Mouse (Mus musculus): ENCODE measurements at regions not wholly inside any gene's neighbourhood (a gene's known extent, or its start where the extent isn't known, plus 50 kb on each side); places are given as distances from the start of the nearest gene placed in this dataset.
A peak's percentile ranks its signal among the peaks of the same experiment; 100 is the strongest.
"Not testable (repeated sequence)": the region's sequence is repeated elsewhere in the genome, so short reads cannot be mapped to it uniquely, and the experiment has no call there.

DNA sequence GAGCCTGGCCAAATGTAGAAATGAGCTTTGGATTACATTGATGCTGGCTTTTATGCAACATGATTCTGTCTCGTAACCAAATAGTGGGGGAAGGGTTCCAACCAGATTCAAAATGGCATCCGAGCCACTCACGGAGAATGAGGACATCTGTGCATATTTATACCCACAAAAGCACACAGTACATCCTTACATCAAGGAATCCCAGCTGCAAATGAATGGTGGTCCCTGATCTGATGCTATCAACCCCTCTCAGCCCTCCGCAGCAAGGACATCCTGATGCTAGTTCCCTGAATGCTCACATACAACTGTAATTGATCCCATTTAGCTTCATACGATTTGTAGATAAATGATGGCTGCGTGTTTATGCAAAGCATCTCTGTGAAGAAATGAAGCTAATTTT lies 215.9 kb downstream of the Samd5 start:
- DNase-seq, result no peak

DNA sequence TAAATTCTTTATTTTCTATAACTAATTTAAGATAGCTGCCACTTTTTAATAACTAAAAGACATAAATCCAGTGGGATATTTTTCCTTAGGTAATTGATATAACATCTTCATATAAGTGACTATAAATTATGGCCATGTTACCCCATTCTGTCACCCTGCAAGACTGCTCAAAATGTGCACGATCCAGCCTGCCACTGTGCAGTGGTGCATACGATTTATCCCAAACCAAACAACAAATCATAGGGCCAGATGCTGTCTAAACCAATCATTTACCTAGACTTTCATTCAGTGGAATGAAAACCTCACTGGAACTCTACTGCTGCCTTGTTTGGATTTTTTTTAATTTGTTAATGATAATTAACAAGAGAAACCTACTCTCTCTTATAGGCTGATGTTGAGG lies 216.5 kb downstream of the Samd5 start:
- no peak for DNase-seq

DNA sequence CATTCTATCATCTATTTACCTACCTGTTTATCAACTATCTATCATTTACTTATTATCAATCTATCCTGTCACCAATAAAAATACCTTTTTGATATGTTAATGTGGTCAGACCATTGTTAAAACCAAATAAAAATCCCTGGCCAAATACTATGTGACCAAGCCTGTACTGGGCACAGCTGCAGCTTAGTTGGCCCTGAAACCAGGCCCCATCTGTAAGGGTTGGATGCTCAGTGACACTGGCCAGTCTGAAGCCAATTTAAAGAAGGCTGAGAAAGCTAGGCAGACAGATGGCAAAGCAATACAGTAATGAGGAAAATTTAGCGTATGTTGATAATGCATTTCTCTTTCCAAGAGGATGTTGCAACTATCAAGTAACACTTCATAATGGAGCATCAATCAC lies 217.8 kb downstream of the Samd5 start:
- DNase-seq, result no peak

DNA sequence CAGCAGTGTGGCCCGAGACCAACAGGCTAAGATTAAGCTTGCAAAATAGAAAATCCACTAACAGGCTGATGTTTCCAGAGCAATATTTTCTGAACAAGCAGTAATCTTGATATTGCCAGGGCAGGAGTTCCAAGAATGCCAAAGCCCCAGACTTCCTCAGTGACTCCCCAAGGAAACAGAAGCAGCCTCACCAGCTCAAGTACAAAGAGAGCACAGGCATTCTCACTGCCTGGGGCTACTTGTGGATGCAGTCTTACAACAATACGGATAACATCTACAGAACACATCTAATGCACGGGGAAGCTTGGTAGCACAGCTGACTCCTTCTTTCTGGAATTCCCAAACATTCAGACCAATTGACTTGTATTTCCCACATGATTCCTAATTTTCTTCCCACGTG lies 235.9 kb downstream of the Samd5 start:
- peak; percentile 29 for DNase-seq

DNA sequence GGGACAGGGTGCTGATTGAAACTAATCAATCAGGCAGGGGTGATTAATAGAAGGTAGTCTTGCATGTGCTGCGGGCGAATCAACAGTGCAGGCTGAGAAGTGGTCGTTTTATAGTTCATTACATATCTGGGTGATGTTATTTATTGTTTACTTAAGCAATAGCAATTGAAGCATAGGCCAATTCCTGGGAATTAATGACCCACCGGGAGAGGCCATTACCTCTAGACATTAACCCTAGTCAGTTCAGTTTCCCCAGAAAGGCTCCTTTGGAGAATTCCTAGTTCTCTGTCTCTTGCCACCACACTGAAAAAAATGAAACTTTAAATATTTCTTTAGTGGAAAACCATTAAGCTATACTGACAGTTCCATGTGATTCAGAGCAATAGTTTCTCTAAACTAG lies 236.6 kb downstream of the Samd5 start:
- DNase-seq, result peak; percentile 43

DNA sequence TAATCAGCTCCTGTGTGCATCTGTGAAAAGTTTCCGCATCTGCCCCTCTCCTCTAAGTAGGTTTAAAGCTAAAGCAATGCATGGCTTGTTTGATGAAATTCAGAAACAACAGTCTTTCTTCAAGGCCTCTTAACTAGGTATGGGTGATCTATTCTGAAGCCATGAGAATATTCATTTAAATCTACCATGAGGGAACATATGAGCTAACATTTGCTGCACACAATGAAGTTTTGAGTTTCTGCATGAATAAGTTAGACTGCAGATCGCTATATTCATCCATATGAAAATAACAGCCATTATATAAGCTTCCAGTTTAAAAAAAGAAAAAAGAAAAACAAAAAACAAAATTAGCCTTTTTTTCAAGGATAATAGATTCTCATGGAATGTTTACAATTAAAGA lies 245.9 kb downstream of the Samd5 start:
- DNase-seq, result no peak

DNA sequence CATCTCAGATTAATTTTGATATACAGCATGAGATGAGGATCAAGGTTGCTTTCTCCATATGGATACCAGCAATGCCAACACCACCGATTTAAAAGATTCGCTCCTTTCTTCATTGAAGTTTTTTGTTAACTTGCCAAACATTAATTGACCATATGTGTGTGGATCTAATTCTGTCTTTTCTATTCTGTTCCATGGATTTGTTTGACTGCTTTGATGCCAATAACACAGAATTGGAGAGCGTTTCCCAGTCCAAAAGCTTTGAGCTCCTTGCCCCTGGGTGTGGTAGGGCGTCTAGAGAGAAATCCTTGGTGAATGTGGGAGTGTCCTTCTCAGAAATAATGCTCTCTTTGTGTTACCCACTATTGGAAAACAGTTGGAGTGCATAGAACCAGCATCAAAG lies 254.3 kb downstream of the Samd5 start:
- no peak for DNase-seq

DNA sequence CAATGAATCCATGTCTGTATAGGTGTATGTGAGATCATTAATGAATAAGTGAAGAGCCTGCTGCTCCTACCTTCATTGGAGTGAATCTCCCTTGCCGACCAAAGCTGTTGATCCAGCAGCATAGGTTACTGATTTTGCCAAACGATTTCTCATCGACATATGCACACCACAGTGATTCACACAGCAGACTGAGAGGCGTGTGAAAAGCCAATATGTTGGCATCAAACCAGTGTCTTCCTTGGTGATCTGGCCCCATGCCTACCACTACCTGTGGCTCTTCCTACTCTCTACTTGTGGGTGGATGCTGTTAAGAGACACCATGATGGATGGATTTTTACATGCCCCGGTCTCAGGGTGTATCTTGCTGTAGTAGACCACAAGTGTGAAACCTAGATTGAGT lies 258.3 kb downstream of the Samd5 start:
- no peak for DNase-seq

DNA sequence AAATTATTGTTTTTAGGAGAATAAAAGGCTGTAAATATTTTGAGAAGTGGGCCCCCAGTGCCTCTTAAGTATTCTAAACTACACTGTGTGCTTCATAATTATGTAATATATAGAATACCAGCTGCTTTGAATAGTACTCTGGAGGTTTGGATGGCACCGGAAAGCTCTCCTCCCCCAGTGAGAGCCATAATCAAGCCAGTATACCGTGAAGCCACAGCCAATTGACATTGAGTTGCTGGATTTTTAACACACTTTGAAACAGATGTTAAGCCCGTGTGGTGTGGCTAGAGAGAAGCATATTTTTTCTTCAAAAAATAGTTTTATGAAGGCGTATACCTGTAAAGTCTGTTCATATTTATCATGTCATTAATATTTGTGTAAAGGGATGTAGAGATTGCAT lies 268.9 kb downstream of the Samd5 start:
- no peak for DNase-seq

DNA sequence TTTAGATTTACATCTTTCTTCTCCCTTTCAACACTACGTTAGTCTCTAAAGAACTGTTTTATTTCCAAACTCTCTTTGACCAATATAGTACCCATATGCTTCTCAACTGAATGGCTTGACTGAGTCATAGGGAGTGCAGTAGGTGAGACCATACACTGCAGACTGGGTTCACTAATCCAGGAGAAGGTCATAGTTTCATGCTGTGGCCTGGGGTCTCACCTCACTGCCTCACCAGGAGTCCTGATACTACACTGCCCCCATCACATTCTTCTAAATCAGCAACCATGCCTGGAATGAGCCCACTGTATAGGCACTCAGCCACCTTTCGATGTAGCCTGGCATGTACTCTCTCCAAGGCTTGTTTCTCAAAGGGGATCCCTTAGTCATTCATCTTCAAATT lies 269.6 kb downstream of the Samd5 start:
- no peak for DNase-seq

DNA sequence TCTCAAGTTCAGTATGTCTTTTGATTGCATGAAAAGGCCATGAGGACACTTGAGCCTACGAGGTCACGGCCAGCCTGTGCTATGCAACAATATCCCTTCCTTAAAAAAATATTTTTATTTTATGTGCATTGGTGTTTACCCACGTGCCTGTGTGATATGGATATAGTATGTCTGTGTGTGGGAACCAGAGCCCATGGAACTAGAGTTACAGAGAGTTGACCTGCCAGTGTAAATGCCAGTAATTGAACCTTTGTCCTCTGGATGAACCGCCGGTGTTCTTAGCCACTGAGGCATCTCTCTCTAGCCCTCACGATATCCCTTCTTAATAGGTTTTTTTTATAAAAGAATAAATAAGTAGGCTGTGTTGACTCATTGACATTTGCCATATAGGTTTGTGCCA lies 270.0 kb downstream of the Samd5 start:
- DNase-seq, result no peak

DNA sequence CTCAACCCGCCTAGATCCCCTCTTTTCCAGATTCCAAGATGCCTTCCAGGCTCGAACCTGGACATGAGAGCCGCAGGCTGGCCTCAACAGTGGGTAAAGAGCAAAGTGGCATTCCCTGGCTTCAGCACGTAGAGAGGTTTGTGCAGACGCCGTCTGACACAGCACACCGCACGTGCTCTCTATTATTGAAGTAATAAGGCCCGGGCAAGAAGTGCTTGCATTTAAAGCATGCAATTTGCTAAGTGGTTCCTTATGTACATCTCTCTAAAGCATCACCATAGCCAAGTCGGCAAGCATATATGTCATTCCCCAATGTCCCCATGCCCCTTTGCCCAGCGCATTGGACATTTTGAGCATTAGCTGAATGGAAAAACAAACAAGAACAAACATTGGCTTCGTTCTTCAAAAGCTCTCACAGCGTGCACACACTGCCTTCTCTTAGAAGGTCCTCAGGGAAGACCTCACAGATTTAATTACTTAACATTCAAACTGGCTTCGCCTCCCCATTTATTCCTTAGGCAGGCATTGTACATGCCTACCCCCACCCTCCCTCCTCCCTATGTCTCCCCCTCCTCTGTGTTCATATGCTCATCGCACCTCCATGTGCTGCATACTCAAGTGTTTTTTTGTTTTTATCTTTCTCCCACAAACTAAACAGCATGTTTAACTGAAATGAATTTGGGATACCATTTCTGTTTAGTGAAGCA lies 273.9 kb downstream of the Samd5 start:
- no peak for DNase-seq

DNA sequence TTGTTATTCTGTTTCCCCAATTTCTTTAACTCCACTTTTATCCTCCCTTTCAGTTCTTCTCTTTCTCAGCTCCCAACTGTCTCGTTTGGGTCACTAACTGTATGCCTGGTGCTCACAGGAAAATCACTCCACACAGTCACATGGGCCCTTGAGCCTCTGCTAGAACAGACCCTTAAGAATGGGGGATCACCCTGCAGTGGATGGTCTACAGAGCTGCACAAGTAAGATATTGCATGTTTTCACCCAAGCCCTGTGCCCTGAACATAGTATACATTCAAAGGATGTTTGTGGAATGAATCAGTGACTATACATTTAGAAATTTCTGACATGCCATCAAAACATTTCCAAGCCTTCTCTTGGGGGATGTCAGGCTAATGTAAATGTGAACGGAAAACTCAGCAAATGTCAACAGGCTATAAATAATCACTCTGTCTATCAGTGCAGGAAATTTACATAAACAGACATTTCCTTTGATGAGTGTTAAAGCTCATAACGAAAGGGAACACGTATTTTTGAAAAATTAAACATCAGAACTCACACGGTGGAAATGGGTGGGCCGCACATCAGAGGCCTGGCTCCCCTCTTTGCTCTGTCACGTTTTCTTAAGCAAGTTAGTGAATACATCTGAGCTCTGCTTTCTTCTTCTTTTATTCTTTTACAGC lies 297.4 kb downstream of the Samd5 start:
- DNase-seq, result no peak

DNA sequence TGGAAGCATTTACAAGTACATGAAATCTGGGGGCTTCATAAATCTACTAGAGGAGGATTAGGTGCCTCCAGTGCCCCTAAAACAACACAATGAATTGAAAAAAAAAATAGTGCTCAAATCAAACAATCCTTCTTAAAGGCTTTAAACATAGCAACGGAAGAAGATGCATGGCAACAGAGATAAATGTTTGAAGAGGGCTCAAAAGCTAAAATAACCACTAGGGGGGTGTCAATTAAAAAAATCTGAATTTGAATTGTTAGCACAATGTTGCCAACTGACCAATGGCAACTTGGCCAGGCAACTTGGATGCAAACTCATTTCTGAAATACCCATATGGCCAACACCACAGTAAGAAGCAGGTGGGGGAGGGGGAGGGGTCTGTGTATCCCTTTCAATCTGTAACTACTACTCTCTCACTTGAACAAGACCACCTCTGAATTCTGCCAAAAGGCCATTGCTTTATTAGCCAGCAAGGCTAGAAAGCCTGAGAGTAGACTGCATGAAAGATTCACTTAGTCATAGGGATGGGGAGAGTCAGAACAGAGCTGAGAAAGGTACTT lies 312.6 kb downstream of the Samd5 start:
- peak; percentile 64 for DNase-seq

DNA sequence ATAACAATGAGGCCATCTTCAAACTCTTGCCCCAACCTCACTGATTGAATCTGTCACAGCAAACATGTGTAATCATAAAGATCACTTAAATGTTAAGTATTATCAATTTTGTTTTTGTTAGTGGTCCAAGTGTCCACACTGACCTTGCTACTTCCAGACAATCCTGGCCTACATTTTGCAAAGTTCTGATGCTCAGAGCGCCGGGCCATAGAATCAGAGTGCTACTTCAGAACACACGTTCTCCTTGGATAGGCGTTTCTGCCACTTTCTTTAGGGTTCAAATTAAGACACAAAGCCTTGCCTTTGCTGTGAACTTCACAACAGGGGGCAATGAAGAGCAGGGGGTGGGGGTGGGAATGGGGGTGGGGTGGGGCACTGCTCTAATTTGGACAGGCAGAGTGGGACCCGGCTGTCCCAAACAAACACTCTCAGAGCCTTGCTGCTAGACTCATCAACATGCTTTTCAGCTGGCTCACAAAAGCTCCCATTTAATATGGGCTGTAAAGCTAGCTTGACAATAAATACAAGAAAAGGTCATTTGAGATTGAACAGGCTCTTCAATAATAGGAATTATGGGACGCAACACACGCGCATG lies 336.7 kb downstream of the Samd5 start:
- DNase-seq, result peak; percentile 64

DNA sequence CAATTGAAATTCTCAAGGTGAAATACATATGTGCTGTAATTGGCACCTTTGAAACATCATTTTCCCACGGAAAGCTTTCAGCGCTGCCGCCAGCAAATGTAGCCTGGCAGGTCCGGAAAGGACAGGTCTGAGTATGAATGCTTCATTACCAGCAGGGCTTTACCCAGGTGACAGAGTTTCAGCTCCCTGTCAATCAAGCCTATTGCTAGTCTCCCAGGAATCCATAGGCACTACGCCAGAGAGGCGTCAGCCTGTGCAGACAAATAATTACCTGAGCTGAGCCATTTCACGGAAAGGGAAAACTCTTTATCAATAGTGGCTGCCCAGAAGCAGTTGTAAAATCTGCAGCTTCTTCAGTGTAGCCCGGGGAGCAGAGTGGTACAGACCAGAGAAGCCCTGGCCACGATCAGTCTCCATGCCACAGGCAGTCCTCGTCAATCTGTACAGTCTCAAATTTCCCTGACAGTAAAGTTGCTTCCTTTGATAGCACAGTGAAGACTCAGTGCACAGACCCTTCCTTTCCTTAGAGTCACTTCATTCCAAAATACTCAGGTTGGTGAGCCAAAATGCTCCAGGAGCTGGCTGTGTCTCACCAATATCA lies 340.7 kb downstream of the Samd5 start:
- peak; percentile 61 for DNase-seq

DNA sequence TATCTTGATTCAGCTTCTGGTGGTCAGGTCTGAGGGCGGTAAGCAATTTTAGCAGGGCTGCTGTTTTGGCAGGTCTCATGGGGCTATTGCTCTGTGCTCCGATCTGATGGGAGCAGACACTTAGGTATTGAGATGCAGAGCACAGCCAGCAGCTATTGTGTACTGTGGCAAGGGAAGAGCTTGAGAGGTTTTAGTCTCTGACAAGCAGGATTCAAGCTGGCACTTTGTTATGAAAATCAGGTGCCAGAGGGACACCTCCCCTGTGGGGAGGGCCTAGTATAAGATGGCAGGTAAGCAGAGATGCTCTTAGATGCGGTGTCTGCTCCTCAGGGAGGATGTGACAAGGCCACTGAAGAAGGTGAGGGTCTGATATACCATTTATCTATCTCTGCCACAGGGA lies 343.3 kb downstream of the Samd5 start:
- peak; percentile 55 for DNase-seq

DNA sequence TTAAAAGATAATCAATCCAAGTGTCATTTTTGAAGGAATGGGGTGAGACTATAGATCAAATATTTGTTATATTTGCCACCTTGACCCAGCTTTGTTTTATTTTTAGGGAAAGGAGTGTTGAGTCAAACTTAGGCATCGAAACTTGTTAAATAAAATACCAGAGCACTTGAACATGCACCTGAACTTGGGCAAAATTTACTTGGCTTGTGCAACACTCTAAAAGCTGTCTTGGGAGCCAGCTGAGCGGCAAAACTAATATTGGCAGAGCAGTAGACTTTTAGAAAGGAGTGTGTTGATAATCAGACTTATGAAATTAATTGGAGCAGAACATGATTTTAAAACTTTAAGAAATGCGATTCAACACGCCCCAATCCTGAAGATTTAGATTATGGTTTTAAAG lies 346.7 kb downstream of the Samd5 start:
- no peak for DNase-seq

DNA sequence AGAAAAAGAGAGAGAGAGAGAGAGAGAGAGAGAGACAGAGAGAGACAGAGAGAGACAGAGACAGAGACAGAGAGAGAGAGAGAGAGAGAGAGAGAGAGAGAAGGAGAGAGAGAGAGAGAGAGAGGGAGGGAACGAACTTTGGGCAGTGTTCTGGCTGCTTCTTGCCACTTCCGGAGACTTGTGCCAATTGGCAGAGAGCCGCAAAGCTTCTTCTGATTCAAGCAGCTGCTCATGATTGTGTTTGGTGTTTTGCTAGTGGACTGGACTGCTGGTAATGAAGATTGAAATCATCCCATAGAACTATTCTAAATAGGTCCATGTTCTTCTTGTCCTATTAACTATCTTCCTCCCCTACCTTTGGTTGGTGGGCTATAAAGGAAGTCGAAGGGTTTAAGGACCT lies 347.1 kb downstream of the Samd5 start:
- DNase-seq, result not testable (repeated sequence)

DNA sequence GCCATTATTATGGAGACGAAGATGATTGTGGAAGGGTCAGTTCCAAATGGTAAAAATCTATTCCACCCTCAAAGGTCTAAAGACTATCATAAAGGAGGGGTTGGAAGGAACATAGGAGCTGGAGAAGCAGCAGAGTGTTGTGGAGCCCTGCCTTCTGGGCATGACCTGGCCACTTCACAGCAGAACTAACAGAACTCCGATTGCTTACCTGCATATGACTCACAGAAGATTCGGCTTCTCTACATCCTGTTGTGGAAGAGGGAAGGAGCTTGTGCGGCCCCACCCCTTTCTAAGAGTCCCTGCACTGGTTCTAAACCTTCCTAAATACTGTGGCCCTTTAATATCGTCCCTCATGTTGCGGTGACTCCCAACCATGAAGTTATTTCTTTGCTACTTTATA lies 362.7 kb downstream of the Samd5 start:
- DNase-seq, result peak; percentile 59

DNA sequence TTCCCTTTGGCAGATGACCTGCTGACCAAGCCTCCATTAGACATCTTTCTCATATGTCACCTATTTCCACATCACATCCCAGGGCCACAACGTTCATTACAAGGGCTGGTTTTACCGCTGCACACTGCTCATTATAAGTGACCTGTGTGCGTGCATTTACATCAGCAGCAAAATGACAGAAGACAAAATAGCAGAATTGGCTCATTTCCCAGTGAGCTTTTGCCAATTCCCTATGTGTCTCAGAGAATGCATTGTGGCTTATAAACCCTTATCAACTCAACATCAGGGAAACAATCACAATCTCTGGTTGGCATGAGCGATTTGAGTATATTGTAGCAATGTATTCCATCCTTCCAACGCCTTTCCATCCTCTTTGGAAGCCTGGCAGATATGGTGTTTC lies 364.7 kb downstream of the Samd5 start:
- DNase-seq, result no peak

DNA sequence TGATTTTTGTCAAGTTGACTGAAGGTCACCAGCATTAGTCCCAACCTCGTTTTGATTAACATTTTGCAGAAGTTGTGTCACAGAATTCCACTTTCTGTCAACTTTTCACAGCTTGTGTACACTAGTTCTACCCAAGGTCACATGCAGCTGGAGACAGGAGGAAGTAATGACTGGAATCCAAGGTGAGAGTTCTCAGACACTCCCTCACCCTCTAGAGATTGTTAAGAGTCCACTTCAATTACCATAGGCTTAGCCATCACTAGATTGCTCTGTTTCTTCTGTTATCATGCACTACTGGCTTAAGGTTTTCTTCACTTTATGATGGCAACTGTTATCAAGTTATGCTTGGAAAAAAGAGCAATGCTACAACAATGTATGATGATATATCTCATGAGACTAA lies 379.0 kb downstream of the Samd5 start:
- no peak for DNase-seq

DNA sequence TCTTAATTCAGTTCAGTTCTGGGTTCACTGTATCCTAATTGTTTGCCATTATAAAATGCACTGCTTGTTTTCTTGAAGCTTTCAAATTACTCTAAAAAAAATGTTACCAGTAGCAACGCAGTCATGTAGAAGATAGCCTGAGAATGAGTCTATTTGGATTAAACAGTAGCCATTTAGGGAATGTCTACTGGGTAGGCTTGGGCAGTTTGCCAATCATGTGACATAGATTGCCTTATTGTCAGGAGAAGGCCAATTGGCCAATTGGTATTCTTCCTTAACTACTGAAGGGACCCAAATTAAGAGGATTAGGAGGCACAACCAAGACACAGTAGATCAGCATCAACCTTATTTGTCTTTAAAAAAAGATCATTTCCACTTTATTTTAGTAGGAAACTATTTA lies 379.7 kb downstream of the Samd5 start:
- DNase-seq, result no peak

DNA sequence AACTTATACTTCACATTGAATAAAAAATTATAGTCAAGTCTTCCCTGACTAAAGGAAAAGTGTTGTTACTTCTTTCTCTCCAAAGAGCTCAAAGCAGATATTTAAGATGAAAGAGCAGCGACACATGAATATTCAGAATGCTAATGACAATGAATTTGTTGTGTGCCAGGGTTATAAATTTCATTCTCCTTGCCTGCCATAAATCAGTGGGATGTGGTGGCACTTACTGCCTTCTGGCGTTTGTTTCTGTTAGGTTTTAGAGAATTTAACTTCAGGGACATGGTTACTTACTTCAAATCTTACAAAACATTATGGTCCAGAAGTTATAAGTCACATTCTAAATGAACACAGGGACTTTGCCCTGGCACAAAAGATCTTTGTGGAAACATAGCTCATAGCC lies 380.4 kb downstream of the Samd5 start:
- DNase-seq, result no peak

All from heart, adult 11 months (tissue).